Mouse (Mus musculus) C2C12 (cell line): ENCODE results near the gene Camk2b. TPM values are rescaled to one million over a fixed set of nuclear protein-coding genes. Genes with fewer than 3 reads are reported as not detected.

Experiments
- H3K27me3 ChIP-seq: one replicate; pipeline ENCODE4 v1.6.1; 2011; ENCODE audit not compliant: control insufficient read depth, insufficient read depth, insufficient read length
- H3K36me3 ChIP-seq: one replicate; pipeline ENCODE4 v1.6.1; 2011; ENCODE audit not compliant: control insufficient read depth, insufficient read depth
- H3K4me3 ChIP-seq: one replicate; pipeline ENCODE4 v1.5.1; 2011; ENCODE audit warnings: mild to moderate bottlenecking, control low read depth; ENCODE audit not compliant: poor library complexity, insufficient read depth, severe bottlenecking
- H3K79me2 ChIP-seq: one replicate; pipeline ENCODE4 v1.6.1; 2011; ENCODE audit not compliant: control insufficient read depth, insufficient read depth
- H3K79me3 ChIP-seq: one replicate; pipeline ENCODE4 v1.6.1; 2011; ENCODE audit warnings: low read depth, control low read depth
- H3ac ChIP-seq: one replicate; pipeline ENCODE3; 2011; ENCODE audit warnings: low read depth; ENCODE audit not compliant: control insufficient read depth, insufficient read length
- CEBPB ChIP-seq: IDR thresholded peaks from one replicate; pipeline ENCODE4 v1.6.1; 2011; ENCODE audit warnings: low read depth, mild to moderate bottlenecking, control low read depth, moderate library complexity
- CTCF ChIP-seq: IDR thresholded peaks from one replicate; pipeline ENCODE4 v1.5.1; 2011; ENCODE audit not compliant: control insufficient read depth, insufficient read depth, insufficient read length
- FOSL1 ChIP-seq: IDR thresholded peaks from one replicate; pipeline ENCODE4 v1.8.0; 2011; ENCODE audit warnings: mild to moderate bottlenecking, low read length; ENCODE audit not compliant: poor library complexity, insufficient read depth, severe bottlenecking
- MAX ChIP-seq: IDR thresholded peaks from one replicate; pipeline ENCODE4 v1.6.1; 2011; ENCODE audit warnings: mild to moderate bottlenecking, control low read depth
- MYOD1 ChIP-seq: IDR thresholded peaks from one replicate; pipeline ENCODE4 v1.6.1; 2011; ENCODE audit warnings: low read depth; ENCODE audit not compliant: control insufficient read depth, insufficient read length
- MYOG ChIP-seq: IDR thresholded peaks from one replicate; pipeline ENCODE4 v1.6.1; 2011; ENCODE audit not compliant: control insufficient read depth, insufficient read length; ENCODE audit errors: extremely low read depth
- USF1 ChIP-seq: IDR thresholded peaks from one replicate; pipeline ENCODE4 v1.6.1; 2011; ENCODE audit warnings: low read depth, mild to moderate bottlenecking, control low read depth, moderate library complexity
- polyA plus RNA-seq: library from polyadenylated mRNA; unstranded; fragments of >200 nt; fragmentation: generic; extraction: Trizol; gene quantifications from one replicate; pipeline ENCODE4 v1.2.1, GENCODE M21; 2012; ENCODE audit warnings: missing spikeins

The Camk2b gene
- polyA plus RNA-seq, 1 experiment: 0.06 TPM

- TF ChIP-seq MYOG: no peak
- no peak for TF ChIP-seq CEBPB
- TF ChIP-seq CTCF: no peak
- TF ChIP-seq MYOD1: no peak
- TF ChIP-seq USF1: no peak
- TF ChIP-seq FOSL1: no peak
- Histone ChIP-seq H3K27me3 (peaks cover 93% of the 10 kb centered on the region), H3K36me3 (no peaks in the 10 kb centered on the region), H3K4me3 (no peak overlapping the region), H3K79me2 (no peaks in the 10 kb centered on the region), H3K79me3 (no peaks in the 10 kb centered on the region), H3ac (no peak overlapping the region)
These were observed 1.1 kb downstream of the Camk2b start for GRCm38 (mm10) chr11:6065046-6065521.

GRCm38 (mm10) chr11:6064215-6065045, 1.7 kb downstream of the Camk2b start:
- Histone ChIP-seq H3K79me2 (no peaks in the 10 kb centered on the region), H3K4me3 (no peak overlapping the region), H3K36me3 (no peaks in the 10 kb centered on the region), H3ac (no peak overlapping the region), H3K79me3 (no peaks in the 10 kb centered on the region), H3K27me3 (peaks cover 94% of the 10 kb centered on the region)
- TF ChIP-seq CTCF (no peak), USF1 (no peak), CEBPB (no peak), MYOD1 (no peak), MYOG (no peak), FOSL1 (no peak), MAX (no peak)

- peaks cover 95% of the 10 kb centered on the region for H3K27me3 ChIP-seq
- no peaks in the 10 kb centered on the region for H3K79me3 ChIP-seq
- no peak overlapping the region for H3ac ChIP-seq
- H3K36me3 ChIP-seq: no peaks in the 10 kb centered on the region
- no peak overlapping the region for H3K4me3 ChIP-seq
- TF ChIP-seq MYOD1 (no peak), USF1 (no peak), CEBPB (no peak), CTCF (no peak), MYOG (no peak), FOSL1 (no peak), MAX (no peak)
- no peaks in the 10 kb centered on the region for H3K79me2 ChIP-seq
These were observed 2.5 kb downstream of the Camk2b start for GRCm38 (mm10) chr11:6063501-6064214.

GRCm38 (mm10) chr11:6063065-6063464, 3.1 kb downstream of the Camk2b start:
- H3K79me3 ChIP-seq: no peaks in the 10 kb centered on the region
- no peak overlapping the region for H3K4me3 ChIP-seq
- H3K27me3 ChIP-seq: peaks cover 96% of the 10 kb centered on the region
- H3ac ChIP-seq: no peak overlapping the region
- no peaks in the 10 kb centered on the region for H3K36me3 ChIP-seq
- TF ChIP-seq MAX (no peak), USF1 (no peak), MYOG (no peak), CTCF (no peak), FOSL1 (no peak), CEBPB (no peak), MYOD1 (no peak)
- H3K79me2 ChIP-seq: no peaks in the 10 kb centered on the region

GRCm38 (mm10) chr11:6062329-6062728, 3.8 kb downstream of the Camk2b start:
- H3K27me3 ChIP-seq: peaks cover 94% of the 10 kb centered on the region
- H3K79me2 ChIP-seq: no peaks in the 10 kb centered on the region
- H3ac ChIP-seq: no peak overlapping the region
- H3K36me3 ChIP-seq: no peaks in the 10 kb centered on the region
- H3K4me3 ChIP-seq: no peak overlapping the region
- TF ChIP-seq FOSL1 (no peak), CTCF (no peak), CEBPB (no peak), MYOD1 (no peak), MAX (no peak), USF1 (peak; percentile 8), MYOG (no peak)
- no peaks in the 10 kb centered on the region for H3K79me3 ChIP-seq
